Mouse (Mus musculus): ENCODE results near the gene Swsap1. TPM values are rescaled to one million over a fixed set of nuclear protein-coding genes. Genes with fewer than 3 reads are reported as not detected.
A peak's percentile ranks its signal among the peaks of the same experiment; 100 is the strongest.

Gene Swsap1
- polyA plus RNA-seq, 1 experiment from 2014 or later = 5.8 TPM

DNA sequence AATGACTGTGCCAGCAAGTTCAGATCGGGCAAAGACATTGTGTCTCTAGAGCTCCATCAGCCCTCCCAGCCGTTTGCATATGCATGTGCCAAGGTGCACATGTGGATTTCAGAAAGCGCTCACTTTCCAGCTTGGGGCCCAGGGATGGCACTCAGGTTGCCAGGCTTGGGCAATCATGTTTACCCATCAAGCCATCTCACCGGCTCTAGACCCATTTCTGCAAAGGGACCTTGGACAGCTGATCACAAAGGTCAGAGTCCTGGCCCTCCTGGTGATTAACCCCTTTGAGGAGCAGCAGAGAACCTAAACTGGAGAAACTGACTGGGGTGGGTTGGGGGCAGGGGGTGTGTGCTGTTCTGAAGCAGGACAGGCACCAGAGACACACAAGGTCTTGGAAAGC is 36.7 kb downstream of the Swsap1 start:
- Histone ChIP-seq H3K9me3 (replicated peaks) (no peaks in the 10 kb centered on the region), H3K27ac (replicated peaks) (no peak overlapping the region), H3K9ac (no peak overlapping the region), H3K4me1 (peaks cover 22% of the 10 kb centered on the region), H3K36me3 (no peaks in the 10 kb centered on the region), H3K27me3 (peaks cover 61% of the 10 kb centered on the region), H3K4me2 (replicated peaks) (no peak overlapping the region), H3K4me3 (replicated peaks) (no peak overlapping the region)
- WGBS = 75% methylated on average over 4 of the region's 4 CpGs
- ATAC-seq (ENCODE audit: insufficient number of reproducible peaks, low FRiP score, low TSS enrichment, low read depth) = no peak

DNA sequence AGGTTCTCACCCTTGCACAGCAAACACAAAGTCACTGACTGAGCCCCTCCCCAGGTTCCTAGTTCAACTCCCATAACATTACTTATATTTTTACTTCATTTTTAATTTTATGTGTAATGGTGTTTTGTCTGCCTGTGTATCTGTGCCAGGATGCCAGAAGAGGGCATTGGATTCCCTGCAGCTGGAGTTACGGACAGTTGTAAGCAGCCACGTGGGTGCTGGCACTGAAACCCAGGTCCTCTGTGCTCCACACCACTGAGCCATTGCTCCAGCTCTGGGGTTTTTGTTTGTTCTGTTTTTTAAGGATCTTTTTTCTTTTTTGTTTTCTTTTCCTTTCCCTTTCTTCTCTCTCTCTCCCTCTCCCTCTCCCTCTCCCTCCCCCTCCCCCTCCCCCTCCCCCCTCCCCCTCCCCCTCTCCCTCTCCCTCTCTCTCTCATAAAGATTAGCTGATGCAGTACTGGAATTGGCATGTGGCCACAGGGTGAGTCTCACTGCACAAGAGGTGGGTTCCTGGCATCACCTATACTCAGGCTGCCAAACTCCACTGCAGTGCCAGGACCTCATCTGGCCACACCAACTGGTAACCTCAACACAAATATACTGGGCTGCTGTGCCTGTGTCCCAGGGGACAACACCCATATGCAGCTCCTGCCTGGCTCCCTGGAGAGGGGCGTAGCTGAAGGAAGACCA is 40.8 kb downstream of the Swsap1 start:
- no peak overlapping the region for H3K27ac ChIP-seq (replicated peaks)
- no peak overlapping the region for H3K9ac ChIP-seq
- H3K27me3 ChIP-seq = peaks cover 20% of the 10 kb centered on the region
- WGBS = 85% methylated on average over 3 of the region's 3 CpGs
- no peaks in the 10 kb centered on the region for H3K36me3 ChIP-seq
- no peaks in the 10 kb centered on the region for H3K4me1 ChIP-seq
- no peak for ATAC-seq (ENCODE audit: insufficient number of reproducible peaks, low FRiP score, low TSS enrichment, low read depth)
- H3K4me3 ChIP-seq (replicated peaks) = no peak overlapping the region
- no peak overlapping the region for H3K4me2 ChIP-seq (replicated peaks)
- no peaks in the 10 kb centered on the region for H3K9me3 ChIP-seq (replicated peaks)

- Histone ChIP-seq H3K27ac (replicated peaks) (no peak overlapping the region), H3K9me3 (replicated peaks) (no peaks in the 10 kb centered on the region), H3K36me3 (peaks cover 13% of the 10 kb centered on the region), H3K9ac (no peak overlapping the region), H3K4me1 (peaks cover 24% of the 10 kb centered on the region), H3K4me3 (replicated peaks) (no peak overlapping the region), H3K4me2 (replicated peaks) (no peak overlapping the region), H3K27me3 (no peaks in the 10 kb centered on the region)
- no peak for ATAC-seq (ENCODE audit: insufficient number of reproducible peaks, low FRiP score, low TSS enrichment, low read depth)
- WGBS = 91% methylated on average over 6 of the region's 6 CpGs
Observed at GRCm38 (mm10) chr9:22000296-22000695, 44.7 kb downstream of the Swsap1 start.

GRCm38 (mm10) chr9:22001633-22002032 is 46.1 kb downstream of the Swsap1 start:
- 85% methylated on average over 4 of the region's 4 CpGs for WGBS
- Histone ChIP-seq H3K27me3 (no peaks in the 10 kb centered on the region), H3K4me2 (replicated peaks) (no peak overlapping the region)

GRCm38 (mm10) chr9:22002194-22003162 is 46.9 kb downstream of the Swsap1 start, which contains the start of the genes Ccdc151 and Prkcsh:
Gene Ccdc151, minus strand, starts transcription at chr9:22002634.
Gene Prkcsh, plus strand, starts transcription at chr9:22002806.
- peak within 1 kb of the TSS; percentile 72 for H3K27ac ChIP-seq (replicated peaks)
- WGBS = 6% methylated on average over 57 of the region's 57 CpGs
- peak; percentile 99 for ATAC-seq (ENCODE audit: insufficient number of reproducible peaks, low FRiP score, low TSS enrichment, low read depth)

More at GRCm38 (mm10) chr9:22001633-22002032, 46.1 kb downstream of the Swsap1 start:
- Histone ChIP-seq H3K9ac (no peak overlapping the region), H3K4me1 (peaks cover 29% of the 10 kb centered on the region), H3K4me3 (replicated peaks) (no peak overlapping the region), H3K36me3 (peaks cover 26% of the 10 kb centered on the region), H3K9me3 (replicated peaks) (no peaks in the 10 kb centered on the region), H3K27ac (replicated peaks) (no peak overlapping the region)
- ATAC-seq (ENCODE audit: insufficient number of reproducible peaks, low FRiP score, low TSS enrichment, low read depth) = no peak

GRCm38 (mm10) chr9:22003163-22003554 is 47.6 kb downstream of the Swsap1 start:
- H3K4me2 ChIP-seq (replicated peaks) = peak overlapping the region; percentile 80
- H3K27ac ChIP-seq (replicated peaks) = peak overlapping the region; percentile 72
- no peaks in the 10 kb centered on the region for H3K9me3 ChIP-seq (replicated peaks)
- peaks cover 29% of the 10 kb centered on the region for H3K4me1 ChIP-seq
- peaks cover 41% of the 10 kb centered on the region for H3K36me3 ChIP-seq
- no peaks in the 10 kb centered on the region for H3K27me3 ChIP-seq
- peak overlapping the region; percentile 73 for H3K4me3 ChIP-seq (replicated peaks)
- no peak for ATAC-seq (ENCODE audit: insufficient number of reproducible peaks, low FRiP score, low TSS enrichment, low read depth)
- 0% methylated on average over 18 of the region's 18 CpGs for WGBS
- H3K9ac ChIP-seq = peak overlapping the region; percentile 62

More at GRCm38 (mm10) chr9:22002194-22003162, 46.9 kb downstream of the Swsap1 start, which contains the start of the genes Ccdc151 and Prkcsh:
- H3K4me2 ChIP-seq (replicated peaks) = peak within 1 kb of the TSS; percentile 80
- H3K36me3 ChIP-seq = peaks cover 34% of the 10 kb centered on the region
- H3K9me3 ChIP-seq (replicated peaks) = no peaks in the 10 kb centered on the region
- H3K4me3 ChIP-seq (replicated peaks) = peak within 1 kb of the TSS; percentile 73
- H3K9ac ChIP-seq = peak within 1 kb of the TSS; percentile 62
- peaks cover 29% of the 10 kb centered on the region for H3K4me1 ChIP-seq
- no peaks in the 10 kb centered on the region for H3K27me3 ChIP-seq

- Histone ChIP-seq H3K27me3 (no peaks in the 10 kb centered on the region), H3K9me3 (replicated peaks) (no peaks in the 10 kb centered on the region), H3K36me3 (peaks cover 54% of the 10 kb centered on the region), H3K27ac (replicated peaks) (no peak overlapping the region), H3K4me2 (replicated peaks) (peak overlapping the region; percentile 80; the same call in 1 of the 2 replicates), H3K4me1 (peaks cover 29% of the 10 kb centered on the region), H3K4me3 (replicated peaks) (no peak overlapping the region), H3K9ac (no peak overlapping the region)
- ATAC-seq (ENCODE audit: insufficient number of reproducible peaks, low FRiP score, low TSS enrichment, low read depth) = no peak
- 91% methylated on average over 12 of the region's 12 CpGs for whole genome bisulfite sequencing
Observed at GRCm38 (mm10) chr9:22004546-22004945, 49.0 kb downstream of the Swsap1 start.

Other genes starting within 250 kb of the Swsap1 start
- 35.5 and 39.4 TPM in 2 replicates for gene Ldlr, start 232.3 kb upstream of the Swsap1 start, polyA plus RNA-seq (2015; fragmentation: Nextera tagmentation; extraction: Ambion mirVana)
- 80.1 and 83.4 TPM in 2 replicates for gene Spc24, start 195.5 kb upstream of the Swsap1 start, polyA plus RNA-seq (2015; fragmentation: Nextera tagmentation; extraction: Ambion mirVana)
- 25.2 and 26.2 TPM in 2 replicates for gene Kank2, start 157.0 kb upstream of the Swsap1 start, polyA plus RNA-seq (2015; fragmentation: Nextera tagmentation; extraction: Ambion mirVana)
- 0.84 and 1.2 TPM in 2 replicates for gene Angptl8, start 120.2 kb upstream of the Swsap1 start, polyA plus RNA-seq (2015; fragmentation: Nextera tagmentation; extraction: Ambion mirVana)
- gene Dock6, start 103.1 kb upstream of the Swsap1 start, polyA plus RNA-seq (2015; fragmentation: Nextera tagmentation; extraction: Ambion mirVana) = 34.5 and 37.7 TPM in 2 replicates
- 39.4 and 43.4 TPM in 2 replicates for gene Rab3d, start 37.6 kb upstream of the Swsap1 start, polyA plus RNA-seq (2015; fragmentation: Nextera tagmentation; extraction: Ambion mirVana)
- 4.3 and 5.5 TPM in 2 replicates for gene Ccdc159, start 28.3 kb upstream of the Swsap1 start, polyA plus RNA-seq (2015; fragmentation: Nextera tagmentation; extraction: Ambion mirVana)
- gene Tmem205, start 28.2 kb upstream of the Swsap1 start, polyA plus RNA-seq (2015; fragmentation: Nextera tagmentation; extraction: Ambion mirVana) = 56.2 and 58.0 TPM in 2 replicates
- gene Plppr2, start 18.7 kb upstream of the Swsap1 start, polyA plus RNA-seq (2015; fragmentation: Nextera tagmentation; extraction: Ambion mirVana) = 13.6 and 15.5 TPM in 2 replicates
- gene Epor, start 7.8 kb downstream of the Swsap1 start, polyA plus RNA-seq (2015; fragmentation: Nextera tagmentation; extraction: Ambion mirVana) = 4.4 and 5.3 TPM in 2 replicates
- gene Rgl3, start 33.7 kb downstream of the Swsap1 start, polyA plus RNA-seq (2015; fragmentation: Nextera tagmentation; extraction: Ambion mirVana) = 1.4 and 1.8 TPM in 2 replicates
- 5.8 and 11.3 TPM in 2 replicates for gene Ccdc151, start 46.9 kb downstream of the Swsap1 start, polyA plus RNA-seq (2015; fragmentation: Nextera tagmentation; extraction: Ambion mirVana)
- gene Prkcsh, start 47.1 kb downstream of the Swsap1 start, polyA plus RNA-seq (2015; fragmentation: Nextera tagmentation; extraction: Ambion mirVana) = 116 and 118 TPM in 2 replicates
- gene Elavl3, start 96.3 kb downstream of the Swsap1 start, polyA plus RNA-seq (2015; fragmentation: Nextera tagmentation; extraction: Ambion mirVana) = 3.0 and 4.4 TPM in 2 replicates
- gene Gm49318, start 115.5 kb downstream of the Swsap1 start, polyA plus RNA-seq (2015; fragmentation: Nextera tagmentation; extraction: Ambion mirVana) = not detected in 2 replicates
- gene Zfp653, start 115.6 kb downstream of the Swsap1 start, polyA plus RNA-seq (2015; fragmentation: Nextera tagmentation; extraction: Ambion mirVana) = 12.5 and 12.6 TPM in 2 replicates
- 37.3 and 41.8 TPM in 2 replicates for gene Ecsit, start 129.7 kb downstream of the Swsap1 start, polyA plus RNA-seq (2015; fragmentation: Nextera tagmentation; extraction: Ambion mirVana)
- gene Cnn1, start 143.5 kb downstream of the Swsap1 start, polyA plus RNA-seq (2015; fragmentation: Nextera tagmentation; extraction: Ambion mirVana) = 4.3 and 7.0 TPM in 2 replicates
- gene Elof1, start 161.4 kb downstream of the Swsap1 start, polyA plus RNA-seq (2015; fragmentation: Nextera tagmentation; extraction: Ambion mirVana) = 202 and 226 TPM in 2 replicates
- gene Acp5, start 180.0 kb downstream of the Swsap1 start, polyA plus RNA-seq (2015; fragmentation: Nextera tagmentation; extraction: Ambion mirVana) = 38.1 and 44.7 TPM in 2 replicates
- 74.6 and 75.6 TPM in 2 replicates for gene Pigyl, start 201.1 kb downstream of the Swsap1 start, polyA plus RNA-seq (2015; fragmentation: Nextera tagmentation; extraction: Ambion mirVana)
- 0.17 and 0.19 TPM in 2 replicates for gene Zfp872, start 232.3 kb downstream of the Swsap1 start, polyA plus RNA-seq (2015; fragmentation: Nextera tagmentation; extraction: Ambion mirVana)

Data from embryonic facial prominence, embryonic 15.5 days (tissue).